Mouse (Mus musculus) limb, embryonic 14.5 days (tissue): ENCODE data around the gene Ppp1cb. TPM values are rescaled to one million over a fixed set of nuclear protein-coding genes. Genes with fewer than 3 reads are reported as not detected.

ENCODE experiments used
- ATAC-seq: fragments of 200-750 bp; cut with Nextera tagmentation; 2 replicates; pipeline ENCODE4 v1.8.0; 2017; ENCODE audit warnings: low read depth, moderate number of reproducible peaks, moderate TSS enrichment; ENCODE audit not compliant: low FRiP score
- DNase-seq: peaks from one replicate; pipeline ENCODE4 v3.0.0-alpha.2; 2015; ENCODE audit warnings: low spot score
- H3K27ac ChIP-seq: fragments of 300-500 bp; sonication (generic); replicated peaks from 2 replicates; pipeline ENCODE4 v1.5.1; 2014; ENCODE audit warnings: low read depth, mild to moderate bottlenecking, low read length, moderate library complexity, mixed read lengths
- H3K27me3 ChIP-seq: fragments of 300-500 bp; sonication (generic); 2 replicates; pipeline ENCODE4 v1.6.1; 2014; ENCODE audit warnings: low read length, mixed read lengths; ENCODE audit not compliant: control insufficient read depth, insufficient read depth
- H3K36me3 ChIP-seq: fragments of 300-500 bp; sonication (generic); 2 replicates; pipeline ENCODE4 v1.6.1; 2014; ENCODE audit warnings: mild to moderate bottlenecking, low read length, moderate library complexity, mixed read lengths; ENCODE audit not compliant: control insufficient read depth, insufficient read depth
- H3K4me1 ChIP-seq: fragments of 300-500 bp; sonication (generic); 2 replicates; pipeline ENCODE4 v1.6.1; 2014; ENCODE audit warnings: antibody characterized with exemption, low read length, mixed read lengths; ENCODE audit not compliant: control insufficient read depth, insufficient read depth
- H3K4me2 ChIP-seq: fragments of 300-500 bp; sonication (generic); replicated peaks from 2 replicates; pipeline ENCODE4 v1.6.1; 2014; ENCODE audit warnings: low read depth, mild to moderate bottlenecking, low read length, moderate library complexity; ENCODE audit not compliant: severe bottlenecking
- H3K4me3 ChIP-seq: fragments of 300-500 bp; sonication (generic); replicated peaks from 2 replicates; pipeline ENCODE4 v1.5.1; 2014; ENCODE audit warnings: low read length
- H3K9ac ChIP-seq: fragments of 300-500 bp; sonication (generic); 2 replicates; pipeline ENCODE4 v1.6.1; 2014; ENCODE audit warnings: mild to moderate bottlenecking, low read depth, low read length, moderate library complexity; ENCODE audit not compliant: severe bottlenecking
- H3K9me3 ChIP-seq: fragments of 300-500 bp; sonication (generic); 2 replicates; pipeline ENCODE4 v1.6.1; 2016; ENCODE audit warnings: low read length; ENCODE audit not compliant: control insufficient read depth
- POLR2A ChIP-seq: fragments of 200-500 bp; IDR thresholded peaks from 2 replicates; pipeline ENCODE4 v1.8.0; 2012; ENCODE audit warnings: inconsistent platforms, mild to moderate bottlenecking, moderate library complexity, borderline replicate concordance; ENCODE audit not compliant: insufficient read depth, insufficient read length; ENCODE audit errors: extremely low read depth
- WGBS: fragments of 180-500 bp; shearing (Covaris S2); extraction: QIAGEN DNeasy Blood & Tissue Kit; methylation state at CpG from one replicate; pipeline ENCODE4 v1.1.7; 2014; 5-methylcytosine and 5-hydroxymethylcytosine counted together
- polyA plus RNA-seq, 2 experiments: library from polyadenylated mRNA; depleted of rRNA in 1 of 2; stranded (reverse) in 1 of 2; unstranded in 1 of 2; fragments of >200 nt; fragmentation: Nextera tagmentation in 1 of 2; extraction: Ambion mirVana in 1 of 2; gene quantifications; 2 replicates each; pipeline versions ENCODE4 v1.2.1 to v1.2.3; 2012 to 2014

Gene Ppp1cb
- polyA plus RNA-seq (2012; rRNA removed) (126 and 156 TPM in 2 replicates), polyA plus RNA-seq (2014; fragmentation: Nextera tagmentation; extraction: Ambion mirVana) (201 and 208 TPM in 2 replicates)

DNA sequence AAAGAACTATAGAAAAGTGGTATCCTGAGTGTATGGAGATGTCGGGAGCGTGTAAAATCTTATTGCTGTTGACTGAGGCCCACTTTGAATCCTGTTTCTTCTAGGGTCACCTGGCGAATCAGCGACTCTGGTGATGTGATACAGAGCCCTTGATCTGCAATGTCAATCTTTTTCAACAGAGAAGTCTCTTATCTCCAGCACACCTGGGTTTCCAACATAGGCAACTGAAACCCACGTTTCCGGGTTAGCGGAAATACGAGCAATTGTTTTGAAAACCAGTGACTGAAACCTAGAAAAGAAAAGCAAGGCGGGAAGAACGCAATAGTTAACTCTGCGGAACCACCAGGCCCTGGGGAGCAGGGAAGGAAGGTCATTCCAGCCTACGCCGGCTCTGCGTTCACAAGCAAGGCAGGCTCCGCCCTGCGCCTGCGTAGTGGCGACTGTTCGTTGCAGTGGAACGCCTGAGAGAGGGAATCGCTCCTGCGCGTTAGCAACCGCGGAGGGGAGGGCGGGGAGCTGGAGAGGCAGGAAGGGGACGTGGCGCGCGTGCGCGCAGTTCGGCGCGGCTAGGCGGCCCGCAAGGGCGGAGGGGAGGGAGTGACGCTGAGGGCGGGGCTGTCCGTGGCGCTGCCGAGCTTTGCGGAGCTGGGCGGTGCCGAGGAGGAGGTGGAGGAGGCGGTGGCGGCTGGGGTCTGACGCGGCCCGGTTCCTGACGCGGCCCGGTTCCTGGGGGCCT lies at the start of gene Ppp1cb:
Gene Ppp1cb (plus strand): TSS at position 436 of the 736 bp plus-strand sequence.
- peak within 1 kb of the TSS; percentile 100 for H3K9ac ChIP-seq
- WGBS, result 8% methylated on average over 38 of the region's 54 CpGs
- peak within 1 kb of the TSS; percentile 100 for H3K27ac ChIP-seq
- DNase-seq (peak; percentile 99), ATAC-seq (peak; percentile 97)
- peak within 1 kb of the TSS; percentile 55 for H3K4me2 ChIP-seq
- no peaks in the 10 kb centered on the region for H3K36me3 ChIP-seq
- peak; percentile 71; the same call in 1 of the 2 replicates for TF ChIP-seq POLR2A
- H3K27me3 ChIP-seq, result no peaks in the 10 kb centered on the region
- peaks cover 11% of the 10 kb centered on the region; the same call in 1 of the 2 replicates for H3K4me1 ChIP-seq
- peak within 1 kb of the TSS; percentile 90 for H3K4me3 ChIP-seq
- H3K9me3 ChIP-seq, result no peaks in the 10 kb centered on the region

DNA sequence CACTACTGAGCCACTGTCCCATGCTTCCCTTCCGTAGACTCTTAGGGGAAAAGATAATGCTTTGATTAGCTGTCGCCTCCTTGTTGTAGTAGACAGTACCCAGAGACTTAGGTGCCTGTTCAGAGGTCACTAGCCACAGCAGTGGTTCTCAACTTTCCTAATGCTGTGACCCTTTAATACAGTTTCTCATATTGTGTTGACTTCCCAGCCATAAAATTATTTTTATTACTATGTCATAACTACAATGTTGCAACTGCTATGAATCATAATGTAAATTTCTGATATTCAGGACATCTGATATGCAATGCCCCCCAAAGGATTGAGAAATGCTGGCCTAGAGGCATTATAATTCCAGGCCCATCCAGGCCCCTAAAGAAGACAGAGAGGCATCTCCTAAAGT lies 48.9 kb upstream of the Ppp1cb start:
- Histone ChIP-seq H3K36me3 (no peaks in the 10 kb centered on the region), H3K27ac (no peak overlapping the region), H3K4me1 (peaks cover 27% of the 10 kb centered on the region), H3K4me3 (no peak overlapping the region), H3K9ac (no peak overlapping the region), H3K9me3 (no peaks in the 10 kb centered on the region), H3K4me2 (no peak overlapping the region), H3K27me3 (no peaks in the 10 kb centered on the region)
- ATAC-seq, result no peak
- TF ChIP-seq POLR2A, result no peak
- WGBS, result 86% methylated on average over 2 of the region's 2 CpGs
- no peak for DNase-seq

DNA sequence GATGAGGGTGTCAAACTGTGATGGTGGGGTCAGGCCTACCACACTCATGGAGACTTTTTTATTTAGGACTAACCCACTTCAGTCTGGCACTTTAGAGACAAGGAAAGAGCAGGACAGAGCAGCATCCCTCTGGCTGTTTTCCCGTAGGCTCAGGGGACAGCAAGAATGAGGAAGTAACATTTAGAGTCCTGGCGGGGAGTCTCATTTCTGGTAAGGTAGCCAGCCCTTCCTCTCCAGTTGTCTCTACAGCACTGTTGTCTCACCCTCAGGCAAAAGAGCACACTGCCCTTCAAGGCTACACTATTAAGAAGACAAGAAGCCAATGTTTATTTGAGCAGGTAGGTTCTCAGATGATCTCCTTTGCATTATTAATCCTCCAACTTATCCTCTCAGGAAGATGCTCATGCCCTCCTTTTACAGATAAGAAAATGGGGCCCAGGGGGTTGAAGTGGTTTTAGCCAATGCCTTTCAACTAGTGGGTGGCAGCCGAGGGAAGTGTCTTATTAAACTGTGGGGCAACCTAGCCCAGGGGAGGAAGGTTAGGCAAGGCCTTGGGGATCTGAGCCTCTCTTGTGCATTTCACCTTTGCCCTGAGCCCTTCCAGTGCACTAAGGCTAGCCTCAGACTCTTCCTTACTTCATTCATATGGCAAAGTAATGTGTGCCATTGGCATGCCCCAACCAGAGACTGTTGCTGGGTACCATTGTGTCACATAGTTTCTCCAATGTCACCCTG lies 47.5 kb upstream of the Ppp1cb start:
- Histone ChIP-seq H3K27ac (no peak overlapping the region), H3K4me2 (no peak overlapping the region), H3K36me3 (no peaks in the 10 kb centered on the region), H3K4me3 (no peak overlapping the region), H3K27me3 (no peaks in the 10 kb centered on the region), H3K9me3 (no peaks in the 10 kb centered on the region), H3K9ac (no peak overlapping the region), H3K4me1 (peaks cover 32% of the 10 kb centered on the region)
- TF ChIP-seq POLR2A, result no peak
- DNase-seq, result no peak
- 82% methylated on average over 3 of the region's 3 CpGs for WGBS
- ATAC-seq, result no peak

DNA sequence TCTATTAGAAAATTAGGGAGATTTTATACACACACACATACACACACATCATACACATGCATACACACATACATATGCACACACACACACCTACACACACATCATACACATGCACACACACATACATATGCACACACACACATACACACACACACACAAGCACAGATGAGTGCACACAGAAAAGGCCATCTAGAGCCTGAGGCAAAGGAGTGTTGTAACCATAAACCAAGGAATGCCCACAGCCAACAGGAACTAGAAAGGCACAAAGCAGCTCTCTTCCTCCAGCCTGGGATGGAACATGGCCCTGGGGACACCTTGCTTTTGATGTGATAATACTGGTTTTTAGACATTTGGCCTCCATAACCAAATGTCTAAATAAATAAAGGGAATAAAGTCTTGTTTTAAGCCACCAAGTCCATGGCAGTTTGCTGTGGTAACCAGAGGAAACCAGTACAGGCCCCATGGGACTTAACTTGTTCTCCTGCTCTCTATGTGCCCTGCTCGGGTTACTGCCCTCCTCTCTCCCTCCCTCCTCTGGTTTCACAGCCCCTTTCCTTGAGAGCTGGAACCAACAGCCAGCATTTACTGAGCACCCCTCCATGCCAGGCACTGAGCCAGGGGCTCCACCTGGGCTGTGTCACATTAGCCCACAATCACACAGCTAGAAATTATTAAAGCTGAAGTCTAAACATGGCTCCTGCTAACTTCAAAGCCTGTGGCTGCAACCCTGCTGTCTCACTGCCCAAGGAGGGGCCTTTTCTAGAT lies 46.3 kb upstream of the Ppp1cb start:
- Histone ChIP-seq H3K4me3 (no peak overlapping the region), H3K9me3 (no peaks in the 10 kb centered on the region), H3K9ac (no peak overlapping the region), H3K4me2 (no peak overlapping the region), H3K27ac (peak overlapping the region; percentile 63), H3K4me1 (peaks cover 37% of the 10 kb centered on the region), H3K27me3 (no peaks in the 10 kb centered on the region), H3K36me3 (no peaks in the 10 kb centered on the region)
- WGBS, result 8% methylated on average over 1 of the region's 1 CpGs
- DNase-seq, result peak; percentile 91
- peak; percentile 84 for ATAC-seq
- TF ChIP-seq POLR2A, result no peak

DNA sequence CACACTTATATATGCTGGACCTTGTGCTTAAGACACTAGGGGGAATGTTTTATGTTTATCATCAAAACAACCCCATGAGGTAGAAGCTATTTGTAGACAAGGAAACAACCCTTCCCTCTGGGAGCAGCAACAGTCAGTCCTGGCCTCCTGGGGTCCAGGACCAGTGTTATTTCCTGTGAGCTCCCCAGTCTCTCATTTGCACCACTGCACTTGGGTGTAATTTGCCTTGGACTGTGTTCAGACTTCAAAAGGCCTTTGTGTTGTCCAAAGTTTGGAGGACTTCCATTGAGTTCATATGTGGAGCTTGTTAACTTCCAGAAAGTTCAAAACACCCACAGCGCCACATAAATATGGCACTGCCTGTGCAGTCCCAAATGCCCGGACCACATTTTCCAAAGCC lies 45.6 kb upstream of the Ppp1cb start:
- WGBS, result 23% methylated on average over 2 of the region's 2 CpGs
- Histone ChIP-seq H3K27me3 (no peaks in the 10 kb centered on the region), H3K9ac (no peak overlapping the region), H3K4me2 (no peak overlapping the region), H3K27ac (peak overlapping the region; percentile 63), H3K4me3 (no peak overlapping the region), H3K4me1 (peaks cover 37% of the 10 kb centered on the region), H3K36me3 (no peaks in the 10 kb centered on the region), H3K9me3 (no peaks in the 10 kb centered on the region)
- peak; percentile 21; the same call in 1 of the 2 replicates for ATAC-seq
- DNase-seq, result peak; percentile 55
- no peak for TF ChIP-seq POLR2A
